Mouse (Mus musculus): ENCODE measurements at regions not wholly inside any gene's neighbourhood (a gene's known extent, or its start where the extent isn't known, plus 50 kb on each side); places are given as distances from the start of the nearest gene placed in this dataset.
A peak's percentile ranks its signal among the peaks of the same experiment; 100 is the strongest.

DNA sequence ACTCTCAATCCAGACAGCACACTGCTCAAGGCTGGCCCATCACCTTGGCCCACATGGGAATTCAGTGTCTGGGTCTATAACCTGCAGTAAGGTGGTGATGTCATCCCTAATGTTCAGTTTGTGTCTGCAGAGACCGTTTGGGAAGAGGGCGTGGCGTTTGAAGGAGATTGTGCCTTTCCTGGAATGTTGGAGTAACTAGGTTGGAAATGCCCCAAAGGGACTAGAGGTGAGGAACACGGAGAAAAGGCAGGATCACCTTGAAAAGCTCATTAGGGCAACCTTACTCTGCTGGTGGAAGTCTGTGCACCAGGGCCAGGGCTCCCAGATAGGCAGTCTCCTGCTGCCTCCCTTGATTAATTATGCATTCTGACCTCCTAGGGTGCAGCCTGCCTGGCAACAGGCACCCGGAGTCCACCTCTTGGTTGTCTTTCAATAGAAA lies 400.6 kb upstream of the Slc30a5 start:
- DNase-seq, result peak in 1 of 2 experiments; percentile 29
- intact Hi-C loops (cut with DNase I), result no loop called here

DNA sequence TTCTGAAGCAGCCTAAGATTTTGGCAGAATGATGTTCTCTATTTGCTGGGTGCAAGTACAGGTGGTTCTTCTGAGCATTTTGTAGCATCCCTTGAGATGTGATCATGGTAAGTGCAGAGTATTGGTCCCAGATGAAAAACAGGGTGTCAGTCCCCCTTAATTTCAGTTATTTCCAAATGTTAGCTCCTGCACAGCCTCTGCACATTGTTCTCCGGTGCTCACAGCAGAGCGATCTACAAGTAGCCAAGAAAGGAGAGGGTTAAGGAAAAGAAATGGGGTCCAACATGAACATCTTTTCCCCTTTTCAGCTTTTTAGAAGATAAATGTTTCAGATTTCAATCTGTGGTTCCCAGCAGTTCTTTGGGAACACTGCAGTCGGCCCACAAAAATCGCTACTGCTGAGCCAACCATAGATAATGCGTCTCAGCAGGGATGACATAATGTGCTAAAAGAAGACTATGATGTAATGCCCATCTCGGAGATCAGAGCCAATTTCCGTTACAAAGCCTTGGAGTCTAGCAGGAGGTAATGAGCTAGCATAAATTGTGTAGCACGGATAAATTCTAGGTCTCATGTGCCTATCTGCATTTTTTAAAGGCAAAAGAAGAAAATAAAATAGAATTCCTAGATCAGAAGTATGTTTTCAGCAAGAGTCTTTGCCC lies 400.1 kb upstream of the Slc30a5 start:
- DNase-seq, result peak; percentile 49 to 64
- intact Hi-C loops (cut with DNase I), result no loop called here

- intact Hi-C loops (cut with DNase I), result no loop called here
- DNase-seq, result no peak
Measured at GRCm38 (mm10) chr13:101229861-101230260, 396.6 kb upstream of the Slc30a5 start.

DNA sequence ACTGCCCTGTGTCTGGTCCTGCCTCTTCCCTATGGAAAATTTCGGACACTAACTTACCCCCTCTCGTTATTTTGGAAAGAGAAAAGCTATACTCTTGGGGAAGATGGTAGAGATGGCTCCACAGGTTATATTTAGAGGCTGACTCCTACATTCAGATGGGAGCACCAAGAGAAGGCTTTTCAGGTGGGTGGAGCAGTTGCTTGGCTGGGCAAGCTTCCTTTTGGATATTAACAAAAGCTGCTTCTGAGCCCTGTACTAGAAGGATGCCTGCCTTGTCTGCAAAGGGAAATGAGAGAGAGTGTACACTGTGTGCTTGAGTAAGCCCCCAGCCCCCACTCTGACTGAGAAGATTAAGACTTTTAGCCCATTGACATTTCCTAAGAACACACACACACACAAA lies 392.1 kb upstream of the Slc30a5 start:
- DNase-seq, result no peak
- intact Hi-C loops (cut with DNase I), result no loop called here

GRCm38 (mm10) chr13:101221331-101222043 lies 388.3 kb upstream of the Slc30a5 start:
- intact Hi-C loops (cut with DNase I), result no loop called here
- no peak for DNase-seq

GRCm38 (mm10) chr13:101219568-101219967 lies 386.3 kb upstream of the Slc30a5 start:
- no peak for DNase-seq
- intact Hi-C loops (cut with DNase I), result no loop called here

DNA sequence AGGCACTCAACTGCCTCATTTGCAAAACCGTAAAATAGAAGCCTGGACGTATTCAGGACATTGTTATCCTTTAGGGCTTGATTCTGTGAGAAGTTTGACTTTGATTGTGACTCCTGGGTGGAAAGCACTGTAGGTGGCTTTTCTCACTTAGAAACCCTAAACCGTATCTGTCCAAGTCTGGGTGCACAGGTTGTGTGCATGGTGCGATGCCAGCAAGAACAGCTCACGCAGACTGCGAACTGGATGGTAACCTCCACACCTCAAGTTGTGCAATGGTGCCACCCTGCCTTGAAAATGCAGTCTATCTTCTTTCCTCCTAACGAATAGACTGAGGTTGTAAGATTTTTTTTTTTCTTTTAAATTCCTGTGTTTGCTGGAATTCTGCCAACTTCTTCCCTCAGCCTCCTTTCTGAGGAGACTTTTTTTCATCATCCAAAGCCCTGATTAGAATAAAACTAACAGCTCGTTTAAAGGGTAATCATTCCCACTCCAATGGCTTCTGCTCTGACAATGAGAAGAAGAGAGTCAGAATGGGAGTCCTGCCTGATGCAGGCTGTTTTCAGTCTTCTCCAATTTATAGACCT lies 383.8 kb upstream of the Slc30a5 start:
- DNase-seq, result no peak
- intact Hi-C loops (cut with DNase I), result no loop called here

GRCm38 (mm10) chr13:101216421-101216820 lies 383.2 kb upstream of the Slc30a5 start:
- intact Hi-C loops (cut with DNase I), result no loop called here
- DNase-seq, result no peak

GRCm38 (mm10) chr13:101215792-101216221 lies 382.6 kb upstream of the Slc30a5 start:
- DNase-seq, result no peak
- intact Hi-C loops (cut with DNase I), result no loop called here

DNA sequence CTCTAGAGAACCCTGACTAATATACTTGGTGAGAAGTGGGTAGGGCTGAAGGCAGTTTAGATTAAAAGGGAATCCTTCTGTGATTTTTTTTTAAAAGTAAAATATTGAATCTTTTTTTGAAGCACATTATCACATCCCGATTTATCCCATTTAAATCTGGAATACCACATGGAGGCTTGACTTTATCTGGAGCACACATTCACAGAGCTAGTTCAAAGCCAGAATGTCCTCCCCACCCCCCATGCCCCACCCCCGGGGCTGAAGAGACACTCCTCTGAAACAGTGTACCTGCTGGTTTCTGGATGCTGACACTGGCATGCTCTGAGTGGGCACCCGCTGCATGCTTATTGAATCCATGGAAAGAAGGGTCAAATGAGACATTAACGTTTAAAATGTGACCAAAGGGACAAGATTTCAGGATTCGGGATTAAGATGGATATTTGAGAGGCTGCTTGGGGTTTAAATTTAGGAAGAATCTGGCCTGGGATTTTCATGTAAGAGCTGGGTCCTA lies 382.0 kb upstream of the Slc30a5 start:
- intact Hi-C loops (cut with DNase I), result no loop called here
- no peak for DNase-seq

GRCm38 (mm10) chr13:101214094-101214493 lies 380.9 kb upstream of the Slc30a5 start:
- DNase-seq, result no peak
- intact Hi-C loops (cut with DNase I), result no loop called here

DNA sequence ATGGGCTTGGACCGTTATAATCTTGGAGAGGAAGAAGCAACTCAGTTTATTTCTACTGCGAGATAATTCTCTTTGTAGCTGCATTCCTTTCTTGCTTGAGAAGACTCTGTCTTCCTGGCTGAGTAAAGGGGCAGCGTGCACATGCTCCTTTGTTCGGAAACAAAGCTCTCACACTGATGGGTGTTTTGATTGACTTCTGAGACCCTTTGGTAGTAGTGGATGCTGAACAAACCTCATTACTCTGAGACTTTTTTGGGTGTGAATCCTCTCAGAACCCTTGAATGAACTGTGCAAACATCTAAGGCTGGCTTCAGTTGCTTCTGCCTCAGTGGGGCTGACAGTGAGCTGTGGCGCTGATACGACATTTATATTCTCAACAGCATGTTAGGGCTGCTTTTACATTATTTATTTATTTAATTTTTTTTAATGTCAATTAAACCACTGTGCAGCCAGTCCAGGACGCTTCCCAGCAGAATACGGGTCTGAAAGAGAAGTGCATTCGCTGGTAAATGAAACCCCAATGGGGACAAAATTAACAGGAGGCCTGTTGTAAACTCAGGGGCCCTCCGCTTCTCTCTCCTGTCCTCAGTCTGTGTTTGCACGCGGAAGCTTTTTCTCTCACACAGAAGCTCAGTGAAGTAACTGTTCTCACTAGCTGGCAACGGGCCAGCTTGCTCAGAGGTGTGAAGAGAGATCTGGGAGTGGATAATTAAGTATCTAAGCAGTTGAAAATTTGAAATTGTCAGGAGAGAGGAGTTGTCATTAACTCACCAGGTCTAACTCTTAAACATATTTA lies 380.1 kb upstream of the Slc30a5 start:
- intact Hi-C loops (cut with DNase I), result no loop called here
- DNase-seq, result no peak

DNA sequence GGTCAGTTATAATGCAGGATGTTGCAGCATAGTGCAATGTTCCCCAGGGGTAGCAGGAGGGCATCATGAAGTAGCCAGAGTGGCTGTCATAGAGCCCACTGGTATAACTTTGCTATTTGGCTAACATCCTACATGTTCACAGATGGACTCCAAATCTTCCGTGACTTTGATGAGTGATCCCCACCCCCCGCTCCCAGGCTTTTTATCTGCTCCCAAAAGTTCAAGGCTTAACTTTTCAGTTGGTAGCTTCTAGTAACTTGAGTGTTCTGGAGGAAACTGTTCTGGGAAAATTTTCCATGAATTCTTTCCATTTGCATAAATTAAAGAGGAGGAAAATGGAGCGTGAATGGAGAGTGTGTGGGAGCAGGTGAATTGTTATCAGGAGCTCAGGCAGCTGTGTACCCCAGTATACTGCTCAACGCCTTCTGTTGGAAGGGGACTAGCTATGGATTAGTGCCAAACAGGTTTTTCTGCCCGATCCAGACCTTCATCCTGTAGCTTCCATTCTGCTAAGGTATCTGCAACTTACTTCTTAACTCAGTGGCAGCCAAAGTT lies 379.2 kb upstream of the Slc30a5 start:
- no peak for DNase-seq
- intact Hi-C loops (cut with DNase I), result no loop called here

- intact Hi-C loops (cut with DNase I), result no loop called here
- DNase-seq, result no peak
Measured at GRCm38 (mm10) chr13:101208788-101209187, 375.6 kb upstream of the Slc30a5 start.

DNA sequence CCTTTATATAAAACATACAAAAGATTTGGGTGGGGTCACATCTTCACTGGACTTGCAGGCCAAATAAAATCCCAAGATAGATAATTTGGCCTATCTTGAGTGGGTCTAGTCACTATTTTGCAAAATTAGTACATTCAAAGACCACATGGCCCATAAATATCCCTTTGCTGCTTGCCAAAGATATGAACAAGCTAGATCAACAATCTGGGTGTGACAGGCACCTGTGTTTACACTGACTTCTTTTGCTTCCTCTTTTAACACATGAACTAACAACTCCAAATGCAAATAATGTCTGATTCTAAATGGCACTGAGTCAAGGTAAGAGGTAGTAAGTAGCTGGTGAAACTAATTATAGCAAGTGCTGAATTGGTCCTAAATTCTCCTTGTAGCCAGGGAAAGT lies 370.2 kb upstream of the Slc30a5 start:
- intact Hi-C loops (cut with DNase I), result no loop called here
- no peak for DNase-seq

DNA sequence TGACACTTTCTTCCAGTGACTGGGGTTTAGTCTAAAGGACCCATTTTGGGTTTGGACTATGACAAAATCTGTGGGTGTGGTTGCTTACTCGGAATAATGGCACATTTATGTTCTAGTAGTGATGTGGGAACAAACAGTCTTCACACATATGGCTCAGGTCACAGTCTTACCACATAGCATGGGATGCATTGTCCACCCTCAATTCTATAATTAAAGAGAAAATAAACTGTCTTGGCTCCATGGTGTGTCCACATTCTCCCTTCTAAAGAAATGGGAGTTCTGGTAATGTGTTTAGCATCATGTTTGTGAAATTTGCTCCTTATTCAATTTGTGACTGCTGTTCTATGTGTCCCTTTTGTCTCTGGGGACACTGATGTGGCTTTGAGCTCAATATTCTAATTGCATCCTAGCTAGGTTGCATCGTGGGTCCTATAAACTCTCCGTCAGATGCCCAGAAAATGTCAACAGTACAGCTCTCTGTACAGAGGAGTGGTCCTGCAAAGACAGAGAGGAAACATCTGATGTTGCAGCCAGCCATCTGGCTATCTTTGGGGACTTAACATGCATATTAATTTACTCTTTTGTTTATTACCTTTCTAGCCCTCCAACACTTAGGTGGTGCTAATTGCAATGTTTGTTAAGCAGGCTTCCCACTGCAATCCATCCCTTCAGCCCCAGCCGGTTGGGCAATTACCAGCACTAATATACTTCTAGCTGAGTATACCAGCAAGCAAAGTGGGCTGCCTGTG lies 369.5 kb upstream of the Slc30a5 start:
- DNase-seq, result no peak
- intact Hi-C loops (cut with DNase I), result no loop called here

GRCm38 (mm10) chr13:101190249-101190830 lies 357.1 kb upstream of the Slc30a5 start:
- no peak for DNase-seq

GRCm38 (mm10) chr13:101182387-101182786 lies 349.2 kb upstream of the Slc30a5 start:
- no peak for DNase-seq
- intact Hi-C loops (cut with DNase I), result no loop called here

More at GRCm38 (mm10) chr13:101190249-101190830, 357.1 kb upstream of the Slc30a5 start:
- intact Hi-C loops (cut with DNase I), result no loop called here

GRCm38 (mm10) chr13:101175017-101175689 lies 341.9 kb upstream of the Slc30a5 start:
- intact Hi-C loops (cut with DNase I), result no loop called here
- DNase-seq, result no peak

All from heart, postnatal 36 days (tissue).